Mouse (Mus musculus): ENCODE data around the gene Kif13a.

Gene Kif13a

GRCm38 (mm10) chr13:46835351-46835750, 94.3 kb downstream of the Kif13a start:
- ATAC-seq (ENCODE audit: low TSS enrichment), result peak; percentile 82

- ATAC-seq (ENCODE audit: low TSS enrichment), result no peak
Observed at GRCm38 (mm10) chr13:46834805-46835204, 94.9 kb downstream of the Kif13a start.

- ATAC-seq (ENCODE audit: low TSS enrichment), result peak; percentile 78
Observed at GRCm38 (mm10) chr13:46833586-46833985, 96.1 kb downstream of the Kif13a start.

- ATAC-seq (ENCODE audit: low TSS enrichment), result no peak
Observed at GRCm38 (mm10) chr13:46832956-46833355, 96.7 kb downstream of the Kif13a start.

GRCm38 (mm10) chr13:46823271-46823670, 106.4 kb downstream of the Kif13a start:
- ATAC-seq (ENCODE audit: low TSS enrichment), result no peak

GRCm38 (mm10) chr13:46822200-46822599, 107.5 kb downstream of the Kif13a start:
- ATAC-seq (ENCODE audit: low TSS enrichment), result no peak

GRCm38 (mm10) chr13:46819729-46820223, 109.9 kb downstream of the Kif13a start:
- ATAC-seq (ENCODE audit: low TSS enrichment), result no peak

- ATAC-seq (ENCODE audit: low TSS enrichment), result no peak
Observed at GRCm38 (mm10) chr13:46819202-46819728, 110.4 kb downstream of the Kif13a start.

GRCm38 (mm10) chr13:46818374-46818773, 111.3 kb downstream of the Kif13a start:
- ATAC-seq (ENCODE audit: low TSS enrichment), result no peak

GRCm38 (mm10) chr13:46812648-46813184, 117.0 kb downstream of the Kif13a start:
- peak; percentile 38; the same call in 1 of the 2 replicates for ATAC-seq (ENCODE audit: low TSS enrichment)

GRCm38 (mm10) chr13:46811696-46812095, 118.0 kb downstream of the Kif13a start:
- no peak for ATAC-seq (ENCODE audit: low TSS enrichment)

GRCm38 (mm10) chr13:46810613-46811012, 119.1 kb downstream of the Kif13a start:
- ATAC-seq (ENCODE audit: low TSS enrichment), result no peak

GRCm38 (mm10) chr13:46810098-46810497, 119.6 kb downstream of the Kif13a start:
- 0 out of 2 replicates have a peak, but pooled peaks have one; percentile 44 for ATAC-seq (ENCODE audit: low TSS enrichment)

GRCm38 (mm10) chr13:46807901-46808300, 121.8 kb downstream of the Kif13a start:
- ATAC-seq (ENCODE audit: low TSS enrichment), result no peak

GRCm38 (mm10) chr13:46801196-46801595, 128.5 kb downstream of the Kif13a start:
- no peak for ATAC-seq (ENCODE audit: low TSS enrichment)

GRCm38 (mm10) chr13:46798156-46798555, 131.5 kb downstream of the Kif13a start:
- ATAC-seq (ENCODE audit: low TSS enrichment), result peak; percentile 72; the same call in 1 of the 2 replicates

GRCm38 (mm10) chr13:46796381-46796780, 133.3 kb downstream of the Kif13a start:
- no peak for ATAC-seq (ENCODE audit: low TSS enrichment)

- ATAC-seq (ENCODE audit: low TSS enrichment), result no peak
Observed at GRCm38 (mm10) chr13:46793824-46794223, 135.8 kb downstream of the Kif13a start.

- ATAC-seq (ENCODE audit: low TSS enrichment), result no peak
Observed at GRCm38 (mm10) chr13:46788452-46788851, 141.2 kb downstream of the Kif13a start.

- no peak for ATAC-seq (ENCODE audit: low TSS enrichment)
Observed at GRCm38 (mm10) chr13:46786836-46787235, 142.8 kb downstream of the Kif13a start.

- ATAC-seq (ENCODE audit: low TSS enrichment), result no peak
Observed at GRCm38 (mm10) chr13:46786064-46786561, 143.6 kb downstream of the Kif13a start.

- peak; percentile 49 for ATAC-seq (ENCODE audit: low TSS enrichment)
Observed at GRCm38 (mm10) chr13:46780379-46780778, 149.3 kb downstream of the Kif13a start.

GRCm38 (mm10) chr13:46779831-46780230, 149.8 kb downstream of the Kif13a start:
- ATAC-seq (ENCODE audit: low TSS enrichment), result peak; percentile 95
